Comparison of ENCODE assay signal across 9 mouse cellular contexts in the genomic region with DNA sequence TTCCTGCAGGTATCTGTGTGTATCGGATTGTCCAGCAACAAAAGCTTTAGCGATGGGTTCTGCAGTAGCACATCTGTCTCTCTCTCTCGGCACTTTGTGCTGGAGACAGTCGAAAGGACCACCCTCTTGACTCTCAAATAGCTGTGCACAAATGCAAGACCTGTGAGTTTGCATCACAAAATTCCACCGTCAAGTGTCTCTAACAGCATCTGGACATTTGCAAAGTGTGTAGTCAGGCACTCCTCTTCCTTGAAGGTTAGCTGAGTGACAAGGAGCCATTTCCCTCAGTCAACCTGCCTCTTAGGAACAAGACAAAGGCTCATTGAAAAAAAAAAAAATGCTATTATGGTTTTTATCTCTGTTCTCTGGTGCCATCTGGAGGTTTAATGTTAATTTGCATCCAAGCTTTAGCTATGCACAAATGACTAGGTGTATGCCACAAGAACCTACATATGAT. TPM values are rescaled to one million over a fixed set of nuclear protein-coding genes. Genes with fewer than 3 reads are reported as not detected.
DNase-seq lines count a peak whose midpoint lies in the region; ATAC-seq and TF ChIP-seq lines count a peak whose summit lies in the region.
"Had no signal": no experiment of that assay in that cellular context is flagged by ENCODE, and none has a peak within 500 bp of the region (broad histone marks: within the 10 kb centered on the region; RNA-seq: fewer than 3 reads in every experiment).

No protein-coding gene starts in this region.

- no peak overlapping the region for H3K27ac ChIP-seq in heart, embryonic 13.5 days (replicated peaks)
- H3K27ac ChIP-seq in limb, embryonic 10.5 days = peak overlapping the region; percentile 81
- H3K27ac ChIP-seq: liver, embryonic 14.5 days had no signal

- H3K4me3 ChIP-seq in heart, embryonic 13.5 days = peak overlapping the region; percentile 26; the same call in 1 of the 2 replicates
- H3K4me3 ChIP-seq in limb, embryonic 10.5 days = no peak overlapping the region

- H3K4me2 ChIP-seq in heart, embryonic 13.5 days = peak overlapping the region; percentile 62

- ATAC-seq in frontal cortex, adult (ENCODE audit: low TSS enrichment) = peak; percentile 62; the same call in 1 of the 2 replicates
- ATAC-seq in heart, embryonic 13.5 days (ENCODE audit: extremely low read depth, insufficient number of reproducible peaks, low FRiP score, low TSS enrichment) = no peak

- no peaks in the 10 kb centered on the region for H3K9me3 ChIP-seq in heart, embryonic 13.5 days
- H3K9me3 ChIP-seq in limb, embryonic 10.5 days (replicated peaks) = no peaks in the 10 kb centered on the region

- TF ChIP-seq CTCF in brain, embryonic 14.5 days (IDR thresholded peaks at IDR 0.05; ENCODE audit: borderline replicate concordance, extremely low read depth, insufficient read depth, insufficient read length) = peak; percentile 18; the same call in 1 of the 2 replicates

- no peak for DNase-seq in frontal cortex, postnatal 14 days (ENCODE audit: low spot score in 2 of 2)
- DNase-seq in 3T3-L1 (ENCODE audit: low read depth, low spot score) = peak; percentile 71
- DNase-seq in brain, embryonic 14.5 days (ENCODE audit: low read depth) = peak; percentile 91
- peak; percentile 34 for DNase-seq in limb, embryonic 10.5 days (ENCODE audit: low spot score)
- peak; percentile 83 for DNase-seq in retina, postnatal 1 day
- no peak for DNase-seq in ovary, postnatal 36 days (ENCODE audit: low spot score)

- H3K4me1 ChIP-seq in heart, embryonic 13.5 days = peaks cover 9% of the 10 kb centered on the region
- H3K4me1 ChIP-seq in limb, embryonic 10.5 days = peaks cover 8% of the 10 kb centered on the region; the same call in 1 of the 2 replicates

- no peaks in the 10 kb centered on the region for H3K36me3 ChIP-seq in heart, embryonic 13.5 days
- no peaks in the 10 kb centered on the region for H3K36me3 ChIP-seq in limb, embryonic 10.5 days

- TF ChIP-seq POLR2A in brain, embryonic 14.5 days (IDR thresholded peaks at IDR 0.05; ENCODE audit: borderline replicate concordance, extremely low read depth, insufficient read depth, insufficient read length, poor library complexity, severe bottlenecking) = no peak

- peaks cover 24% of the 10 kb centered on the region for H3K27me3 ChIP-seq in heart, embryonic 13.5 days (replicated peaks)
- no peaks in the 10 kb centered on the region for H3K27me3 ChIP-seq in limb, embryonic 10.5 days (ENCODE audit: low read depth, poor library complexity, severe bottlenecking)

- 0 out of 2 replicates have a peak overlapping the region, but pooled peaks have one; percentile 42 for H3K9ac ChIP-seq in heart, embryonic 13.5 days
- H3K9ac ChIP-seq: liver, embryonic 14.5 days had no signal

- WGBS in heart, embryonic 13.5 days = 33% methylated on average over 5 of the region's 5 CpGs
- 75% methylated on average over 5 of the region's 5 CpGs for whole genome bisulfite sequencing in limb, embryonic 10.5 days

RNA-seq across cellular contexts. Expression of gene Tmc3, which starts 34.7 kb away (rescaled TPM):
- polyA plus RNA-seq in brain, embryonic 14.5 days (2012; rRNA removed) = 0.23 and 0.31 TPM in 2 replicates
- 0.27 and 0.53 TPM in 2 replicates for polyA plus RNA-seq in heart, embryonic 13.5 days (2015; fragmentation: Nextera tagmentation; extraction: Ambion mirVana)
- polyA plus RNA-seq in limb, embryonic 10.5 days (2016; fragmentation: Nextera tagmentation; extraction: Ambion mirVana) = 0.31 and 0.66 TPM in 2 replicates

Comparison
In these comparisons a context has a peak if more than half of its experiments do, and no peak if none do; other contexts are left out.
1. DNase-seq: peak in 3T3-L1 (single experiment), brain, embryonic 14.5 days (single experiment), limb, embryonic 10.5 days (single experiment) and retina, postnatal 1 day (single experiment); none in frontal cortex, postnatal 14 days (0 of 2) and ovary, postnatal 36 days (single experiment).